Mouse (Mus musculus) C2C12 (cell line): ENCODE measurements around the gene Sept4.

ENCODE experiments used
- CEBPB ChIP-seq: IDR thresholded peaks from one replicate; pipeline ENCODE4 v1.6.1; 2011; ENCODE audit warnings: low read depth, mild to moderate bottlenecking, control low read depth, moderate library complexity
- CTCF ChIP-seq: IDR thresholded peaks from one replicate; pipeline ENCODE4 v1.5.1; 2011; ENCODE audit not compliant: control insufficient read depth, insufficient read depth, insufficient read length
- FOSL1 ChIP-seq: IDR thresholded peaks from one replicate; pipeline ENCODE4 v1.8.0; 2011; ENCODE audit warnings: mild to moderate bottlenecking, low read length; ENCODE audit not compliant: poor library complexity, insufficient read depth, severe bottlenecking
- MAX ChIP-seq: IDR thresholded peaks from one replicate; pipeline ENCODE4 v1.6.1; 2011; ENCODE audit warnings: mild to moderate bottlenecking, control low read depth
- MYOD1 ChIP-seq: IDR thresholded peaks from one replicate; pipeline ENCODE4 v1.6.1; 2011; ENCODE audit warnings: low read depth; ENCODE audit not compliant: control insufficient read depth, insufficient read length
- MYOG ChIP-seq: IDR thresholded peaks from one replicate; pipeline ENCODE4 v1.6.1; 2011; ENCODE audit not compliant: control insufficient read depth, insufficient read length; ENCODE audit errors: extremely low read depth
- USF1 ChIP-seq: IDR thresholded peaks from one replicate; pipeline ENCODE4 v1.6.1; 2011; ENCODE audit warnings: low read depth, mild to moderate bottlenecking, control low read depth, moderate library complexity

- no peak for TF ChIP-seq CTCF
- no peak for TF ChIP-seq USF1
- no peak for TF ChIP-seq MYOG
- no peak for TF ChIP-seq MAX
- no peak for TF ChIP-seq CEBPB
- TF ChIP-seq FOSL1: no peak
- no peak for TF ChIP-seq MYOD1
These were observed 11.9 kb downstream of the Sept4 start for GRCm38 (mm10) chr11:87580543-87581085.
